ENCODE assay signal across 21 mouse cellular contexts in genomic region chr7:114440494-114440893, GRCm38 (mm10).
"Had no signal": no experiment of that assay in that cellular context is flagged by ENCODE, and none has a peak within 500 bp of the region (broad histone marks: within the 10 kb centered on the region; RNA-seq: fewer than 3 reads in every experiment).

No protein-coding gene starts in this region.

- ATAC-seq: midbrain, embryonic 16.5 days had no signal

- DNase-seq: lung, adult 18-20 months; lung, embryonic 14.5 days; lung, postnatal 10 days; lung, postnatal 4 days; midbrain, embryonic 14.5 days; retina, postnatal 1 day; right cerebral cortex, adult 18-20 months; right cerebral cortex, postnatal 25 days; right cerebral cortex, postnatal 4 days; spleen, adult 18-20 months; thymus, adult 2 months; thymus, postnatal 25 days; thymus, postnatal 4 days had no signal

- H3K4me1 ChIP-seq: midbrain, embryonic 10.5 days; midbrain, embryonic 12.5 days; neural tube, embryonic 13.5 days; neural tube, embryonic 15.5 days; stomach, embryonic 15.5 days had no signal

- H3K9ac ChIP-seq: lung, embryonic 14.5 days; midbrain, embryonic 12.5 days; neural tube, embryonic 13.5 days; neural tube, embryonic 15.5 days; stomach, embryonic 15.5 days had no signal

- H3K9me3 ChIP-seq: midbrain, embryonic 10.5 days; midbrain, embryonic 12.5 days; neural tube, embryonic 13.5 days; neural tube, embryonic 15.5 days; stomach, embryonic 15.5 days had no signal

- H3K27ac ChIP-seq: midbrain, embryonic 10.5 days; midbrain, embryonic 12.5 days; neural tube, embryonic 13.5 days; neural tube, embryonic 15.5 days; stomach, embryonic 15.5 days; stomach, postnatal 0 days had no signal

- H3K4me3 ChIP-seq: midbrain, embryonic 10.5 days; midbrain, embryonic 12.5 days; myocyte; neural tube, embryonic 13.5 days; neural tube, embryonic 15.5 days; stomach, embryonic 15.5 days had no signal

- H3K27me3 ChIP-seq: midbrain, embryonic 12.5 days; neural tube, embryonic 13.5 days; neural tube, embryonic 15.5 days; stomach, embryonic 15.5 days had no signal

- H3K4me2 ChIP-seq: lung, embryonic 14.5 days; midbrain, embryonic 12.5 days; neural tube, embryonic 13.5 days; neural tube, embryonic 15.5 days; stomach, embryonic 15.5 days had no signal

- H3K36me3 ChIP-seq: midbrain, embryonic 10.5 days; midbrain, embryonic 12.5 days; neural tube, embryonic 13.5 days; neural tube, embryonic 15.5 days; stomach, embryonic 15.5 days had no signal
